Mouse (Mus musculus) erythroblast, embryonic 14.5 days (primary cell): Measurements from ENCODE around the gene Cdk20.

Experiments used
- GATA1 ChIP-seq: IDR thresholded peaks from 2 replicates; pipeline ENCODE4 v1.6.1; 2012; ENCODE audit warnings: low read length, inconsistent platforms, mixed read lengths
- TAL1 ChIP-seq: IDR thresholded peaks from 3 replicates; pipeline ENCODE4 v1.6.1; 2012; ENCODE audit warnings: low read length, inconsistent platforms, mixed read lengths

GRCm38 (mm10) chr13:64396979-64397378, 35.1 kb upstream of the Cdk20 start:
- TF ChIP-seq GATA1, result no peak
- TF ChIP-seq TAL1, result no peak
